Mouse (Mus musculus) central nervous system, embryonic 14 days (tissue): ENCODE measurements around the gene Gabra4. TPM values are rescaled to one million over a fixed set of nuclear protein-coding genes. Genes with fewer than 3 reads are reported as not detected.

Source experiments
- polyA plus RNA-seq: library from polyadenylated mRNA; depleted of rRNA; stranded (reverse); fragments of >200 nt; gene quantifications from 2 replicates; pipeline ENCODE4 v1.2.3, GENCODE M21; 2012; rRNA removed

Gene Gabra4
- polyA plus RNA-seq: 3.8 and 4.8 TPM in 2 replicates

GRCm38 (mm10) chr5:71658115-71658497 lies at the start of gene Gabra4:
Gabra4 (minus strand) TSS chr5:71658308.

DNA sequence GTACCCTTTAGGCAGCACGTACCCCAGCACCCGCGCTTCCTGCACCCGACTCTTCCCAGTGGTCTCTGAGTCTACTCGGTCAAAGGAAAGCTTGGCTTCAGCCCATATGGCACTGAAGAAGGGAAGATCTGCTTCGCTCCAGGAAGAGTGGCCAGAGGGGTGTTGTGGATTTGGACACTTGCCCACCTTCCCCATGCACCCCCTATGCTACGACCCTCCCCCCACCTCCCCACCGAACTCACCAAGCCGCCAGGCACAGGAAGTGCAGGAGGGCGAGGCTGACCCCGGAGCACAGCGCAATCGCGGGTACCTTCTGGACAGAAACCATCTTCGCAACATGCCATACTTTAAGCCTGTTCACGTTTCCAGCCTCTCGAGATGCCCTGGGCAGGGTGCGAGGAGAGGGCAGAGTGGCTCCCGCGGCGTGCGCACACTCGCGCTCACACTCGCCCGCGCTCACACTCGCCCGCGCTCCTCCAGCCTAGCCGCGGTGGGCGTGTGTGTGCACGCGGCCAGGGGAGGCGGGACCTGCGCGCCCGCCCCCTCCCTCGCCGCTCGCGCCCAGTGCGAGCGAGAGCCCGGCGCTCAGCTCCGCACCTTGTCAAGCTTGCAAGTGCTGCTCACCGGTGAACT lies 510 bp downstream of the Gabra4 start, which contains the start of gene Gabrb1:
Gene Gabrb1, plus strand, starts transcription at position 632 of the 633 bp plus-strand sequence.

DNA sequence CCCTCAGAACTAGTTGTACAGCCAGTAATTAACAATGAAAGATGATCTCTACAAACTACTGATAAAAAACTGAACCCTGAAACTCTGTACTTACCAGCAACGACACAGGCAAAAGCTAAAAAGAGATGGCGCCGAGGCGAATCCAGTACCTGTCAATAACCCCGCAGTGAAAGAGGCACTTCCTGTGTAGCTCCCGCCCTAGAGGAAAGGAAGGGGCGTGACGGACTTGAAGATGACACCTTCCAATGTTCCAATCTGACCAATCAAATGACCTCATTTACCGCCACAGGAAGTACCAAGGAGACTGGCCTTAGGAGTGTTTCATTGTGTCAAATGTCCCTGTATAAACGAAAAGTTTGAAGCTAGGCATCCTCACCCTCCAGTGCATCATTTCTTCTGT lies 110.0 kb downstream of the Gabra4 start, which contains the start of gene Cox7b2:
Gene Cox7b2, minus strand, starts transcription at position 127 of the 400 bp plus-strand sequence.

Other genes starting within 250 kb of the Gabra4 start
- gene Cox7b2, start 110.1 kb downstream of the Gabra4 start, polyA plus RNA-seq: 0.12 and 0.23 TPM in 2 replicates
- gene Gabrb1, start 195 bp downstream of the Gabra4 start, polyA plus RNA-seq: 2.1 and 2.4 TPM in 2 replicates